Mouse (Mus musculus): Measurements from ENCODE around the gene Lhfp. TPM values are rescaled to one million over a fixed set of nuclear protein-coding genes. Genes with fewer than 3 reads are reported as not detected.

The Lhfp gene
- polyA plus RNA-seq, 1 experiment: 33.0 TPM

- Histone ChIP-seq H3K27me3 (ENCODE audit: control insufficient read depth, insufficient read depth, insufficient read length) (no peaks in the 10 kb centered on the region), H3K36me3 (ENCODE audit: control insufficient read depth, insufficient read depth) (no peaks in the 10 kb centered on the region), H3ac (ENCODE audit: control insufficient read depth, insufficient read length, low read depth) (no peak overlapping the region), H3K79me3 (ENCODE audit: low read depth) (no peaks in the 10 kb centered on the region), H3K4me3 (ENCODE audit: insufficient read depth, poor library complexity, severe bottlenecking) (no peak overlapping the region), H3K79me2 (ENCODE audit: control insufficient read depth, insufficient read depth) (no peaks in the 10 kb centered on the region)
- TF ChIP-seq MYOD1 (IDR thresholded peaks at IDR 0.05; ENCODE audit: control insufficient read depth, insufficient read length, low read depth) (no peak), FOSL1 (IDR thresholded peaks at IDR 0.05; ENCODE audit: insufficient read depth, low read length, poor library complexity, severe bottlenecking) (no peak), MYOG (IDR thresholded peaks at IDR 0.05; ENCODE audit: control insufficient read depth, extremely low read depth, insufficient read length) (no peak), CEBPB (IDR thresholded peaks at IDR 0.05; ENCODE audit: low read depth) (no peak), MAX (IDR thresholded peaks at IDR 0.05) (no peak), USF1 (IDR thresholded peaks at IDR 0.05; ENCODE audit: low read depth) (no peak), CTCF (IDR thresholded peaks at IDR 0.05; ENCODE audit: control insufficient read depth, insufficient read depth, insufficient read length) (no peak)
Measured at GRCm38 (mm10) chr3:53217697-53218096, 176.4 kb downstream of the Lhfp start.

- H3ac ChIP-seq (ENCODE audit: control insufficient read depth, insufficient read length, low read depth): no peak overlapping the region
- no peak for TF ChIP-seq CTCF (IDR thresholded peaks at IDR 0.05; ENCODE audit: control insufficient read depth, insufficient read depth, insufficient read length)
- no peak for TF ChIP-seq MAX (IDR thresholded peaks at IDR 0.05)
- TF ChIP-seq FOSL1 (IDR thresholded peaks at IDR 0.05; ENCODE audit: insufficient read depth, low read length, poor library complexity, severe bottlenecking): no peak
- TF ChIP-seq MYOG (IDR thresholded peaks at IDR 0.05; ENCODE audit: control insufficient read depth, extremely low read depth, insufficient read length): no peak
- no peak for TF ChIP-seq CEBPB (IDR thresholded peaks at IDR 0.05; ENCODE audit: low read depth)
- no peak for TF ChIP-seq MYOD1 (IDR thresholded peaks at IDR 0.05; ENCODE audit: control insufficient read depth, insufficient read length, low read depth)
- no peak for TF ChIP-seq USF1 (IDR thresholded peaks at IDR 0.05; ENCODE audit: low read depth)
Measured at GRCm38 (mm10) chr3:53221531-53222272, 180.4 kb downstream of the Lhfp start.

GRCm38 (mm10) chr3:53224141-53224540 lies 182.8 kb downstream of the Lhfp start:
- Histone ChIP-seq H3K4me3 (ENCODE audit: insufficient read depth, poor library complexity, severe bottlenecking) (no peak overlapping the region), H3ac (ENCODE audit: control insufficient read depth, insufficient read length, low read depth) (no peak overlapping the region)

More at GRCm38 (mm10) chr3:53221531-53222272, 180.4 kb downstream of the Lhfp start:
- Histone ChIP-seq H3K27me3 (ENCODE audit: control insufficient read depth, insufficient read depth, insufficient read length) (no peaks in the 10 kb centered on the region), H3K36me3 (ENCODE audit: control insufficient read depth, insufficient read depth) (no peaks in the 10 kb centered on the region), H3K79me3 (ENCODE audit: low read depth) (no peaks in the 10 kb centered on the region), H3K79me2 (ENCODE audit: control insufficient read depth, insufficient read depth) (no peaks in the 10 kb centered on the region), H3K4me3 (ENCODE audit: insufficient read depth, poor library complexity, severe bottlenecking) (no peak overlapping the region)

DNA sequence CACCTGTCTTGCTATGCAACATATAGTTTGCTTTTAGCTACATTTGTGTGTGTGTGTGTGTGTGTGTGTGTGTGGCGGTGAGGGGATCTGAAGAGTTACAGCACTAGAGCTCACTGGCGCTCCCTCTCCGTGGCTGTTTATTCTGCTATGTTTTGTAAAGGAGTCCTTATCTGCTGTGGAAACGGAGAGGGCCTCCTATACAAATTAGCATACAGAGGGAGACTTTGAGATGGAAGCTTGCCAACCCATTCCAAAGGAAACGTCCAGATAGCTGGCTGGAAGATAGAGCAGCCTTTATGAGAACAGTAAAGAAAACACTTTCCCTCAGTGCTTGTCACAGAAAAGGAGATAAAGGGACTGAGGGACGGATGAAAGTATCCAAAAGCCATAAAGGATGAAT lies 184.4 kb downstream of the Lhfp start:
- no peaks in the 10 kb centered on the region for H3K79me2 ChIP-seq (ENCODE audit: control insufficient read depth, insufficient read depth)
- TF ChIP-seq MAX (IDR thresholded peaks at IDR 0.05) (no peak), MYOD1 (IDR thresholded peaks at IDR 0.05; ENCODE audit: control insufficient read depth, insufficient read length, low read depth) (no peak), CTCF (IDR thresholded peaks at IDR 0.05; ENCODE audit: control insufficient read depth, insufficient read depth, insufficient read length) (no peak), FOSL1 (IDR thresholded peaks at IDR 0.05; ENCODE audit: insufficient read depth, low read length, poor library complexity, severe bottlenecking) (no peak), USF1 (IDR thresholded peaks at IDR 0.05; ENCODE audit: low read depth) (no peak), MYOG (IDR thresholded peaks at IDR 0.05; ENCODE audit: control insufficient read depth, extremely low read depth, insufficient read length) (no peak), CEBPB (IDR thresholded peaks at IDR 0.05; ENCODE audit: low read depth) (no peak)
- no peaks in the 10 kb centered on the region for H3K27me3 ChIP-seq (ENCODE audit: control insufficient read depth, insufficient read depth, insufficient read length)
- no peak overlapping the region for H3K4me3 ChIP-seq (ENCODE audit: insufficient read depth, poor library complexity, severe bottlenecking)
- H3ac ChIP-seq (ENCODE audit: control insufficient read depth, insufficient read length, low read depth): no peak overlapping the region
- H3K36me3 ChIP-seq (ENCODE audit: control insufficient read depth, insufficient read depth): no peaks in the 10 kb centered on the region
- H3K79me3 ChIP-seq (ENCODE audit: low read depth): no peaks in the 10 kb centered on the region

More at GRCm38 (mm10) chr3:53224141-53224540, 182.8 kb downstream of the Lhfp start:
- TF ChIP-seq USF1 (IDR thresholded peaks at IDR 0.05; ENCODE audit: low read depth) (no peak), CEBPB (IDR thresholded peaks at IDR 0.05; ENCODE audit: low read depth) (no peak), MYOG (IDR thresholded peaks at IDR 0.05; ENCODE audit: control insufficient read depth, extremely low read depth, insufficient read length) (no peak), CTCF (IDR thresholded peaks at IDR 0.05; ENCODE audit: control insufficient read depth, insufficient read depth, insufficient read length) (no peak), FOSL1 (IDR thresholded peaks at IDR 0.05; ENCODE audit: insufficient read depth, low read length, poor library complexity, severe bottlenecking) (no peak), MAX (IDR thresholded peaks at IDR 0.05) (no peak), MYOD1 (IDR thresholded peaks at IDR 0.05; ENCODE audit: control insufficient read depth, insufficient read length, low read depth) (no peak)
- H3K36me3 ChIP-seq (ENCODE audit: control insufficient read depth, insufficient read depth): no peaks in the 10 kb centered on the region
- no peaks in the 10 kb centered on the region for H3K27me3 ChIP-seq (ENCODE audit: control insufficient read depth, insufficient read depth, insufficient read length)
- no peaks in the 10 kb centered on the region for H3K79me3 ChIP-seq (ENCODE audit: low read depth)
- H3K79me2 ChIP-seq (ENCODE audit: control insufficient read depth, insufficient read depth): no peaks in the 10 kb centered on the region

DNA sequence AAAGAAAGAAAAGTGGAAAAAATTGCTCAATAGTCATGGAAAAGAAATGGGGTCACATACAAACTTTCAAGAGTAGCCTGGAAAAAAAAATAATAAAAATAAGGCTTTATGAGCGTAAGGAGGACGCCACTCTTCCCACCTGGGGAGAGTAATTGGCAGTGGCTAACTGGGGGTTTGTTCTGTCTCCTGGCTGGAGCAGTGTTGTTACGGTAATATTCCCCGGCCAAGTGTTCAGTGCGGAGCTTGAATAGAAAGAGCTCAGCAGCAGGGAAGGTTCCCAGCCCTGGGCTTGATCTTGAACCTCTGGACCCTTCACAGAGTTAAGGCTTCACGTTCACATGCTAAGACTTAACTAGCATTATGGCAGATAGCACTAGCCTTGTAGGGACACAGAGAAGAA lies 184.9 kb downstream of the Lhfp start:
- no peak for TF ChIP-seq MYOD1 (IDR thresholded peaks at IDR 0.05; ENCODE audit: control insufficient read depth, insufficient read length, low read depth)
- TF ChIP-seq USF1 (IDR thresholded peaks at IDR 0.05; ENCODE audit: low read depth): no peak
- no peak for TF ChIP-seq CEBPB (IDR thresholded peaks at IDR 0.05; ENCODE audit: low read depth)
- no peak for TF ChIP-seq MYOG (IDR thresholded peaks at IDR 0.05; ENCODE audit: control insufficient read depth, extremely low read depth, insufficient read length)
- TF ChIP-seq CTCF (IDR thresholded peaks at IDR 0.05; ENCODE audit: control insufficient read depth, insufficient read depth, insufficient read length): no peak
- TF ChIP-seq MAX (IDR thresholded peaks at IDR 0.05): no peak
- TF ChIP-seq FOSL1 (IDR thresholded peaks at IDR 0.05; ENCODE audit: insufficient read depth, low read length, poor library complexity, severe bottlenecking): no peak
- Histone ChIP-seq H3K79me2 (ENCODE audit: control insufficient read depth, insufficient read depth) (no peaks in the 10 kb centered on the region), H3ac (ENCODE audit: control insufficient read depth, insufficient read length, low read depth) (no peak overlapping the region), H3K4me3 (ENCODE audit: insufficient read depth, poor library complexity, severe bottlenecking) (no peak overlapping the region), H3K27me3 (ENCODE audit: control insufficient read depth, insufficient read depth, insufficient read length) (no peaks in the 10 kb centered on the region), H3K79me3 (ENCODE audit: low read depth) (no peaks in the 10 kb centered on the region), H3K36me3 (ENCODE audit: control insufficient read depth, insufficient read depth) (no peaks in the 10 kb centered on the region)

Measured in C2C12 (cell line).